Mouse (Mus musculus) neural tube, embryonic 11.5 days (tissue): Measurements from ENCODE around the gene Ankrd45. TPM values are rescaled to one million over a fixed set of nuclear protein-coding genes. Genes with fewer than 3 reads are reported as not detected.

Source experiments
- ATAC-seq: fragments of 200-750 bp; cut with Nextera tagmentation; 2 replicates; pipeline ENCODE4 v1.8.0; 2017; ENCODE audit warnings: moderate number of reproducible peaks, mild to moderate bottlenecking, moderate TSS enrichment, moderate library complexity; ENCODE audit not compliant: insufficient read depth, low FRiP score, low TSS enrichment
- DNase-seq: peaks from one replicate; pipeline ENCODE4 v3.0.0-alpha.2; 2015; ENCODE audit warnings: low spot score
- H3K27ac ChIP-seq: fragments of 300-500 bp; sonication (generic); 2 replicates; pipeline ENCODE4 v1.5.1; 2014; ENCODE audit warnings: low read depth, mild to moderate bottlenecking, low read length
- H3K27me3 ChIP-seq: fragments of 300-500 bp; sonication (generic); 2 replicates; pipeline ENCODE4 v1.6.1; 2014; ENCODE audit warnings: mild to moderate bottlenecking, low read length, mixed read lengths; ENCODE audit not compliant: control insufficient read depth, insufficient read depth
- H3K36me3 ChIP-seq: fragments of 300-500 bp; sonication (generic); 2 replicates; pipeline ENCODE4 v1.6.1; 2014; ENCODE audit warnings: mild to moderate bottlenecking, low read length, moderate library complexity, mixed read lengths; ENCODE audit not compliant: control insufficient read depth, insufficient read depth
- H3K4me1 ChIP-seq: fragments of 300-500 bp; sonication (generic); 2 replicates; pipeline ENCODE4 v1.6.1; 2014; ENCODE audit warnings: low read length, mixed read lengths; ENCODE audit not compliant: control insufficient read depth, insufficient read depth
- H3K4me2 ChIP-seq: fragments of 300-500 bp; sonication (generic); 2 replicates; pipeline ENCODE4 v1.6.1; 2014; ENCODE audit warnings: low read depth, mild to moderate bottlenecking, moderate library complexity
- H3K4me3 ChIP-seq: fragments of 300-500 bp; sonication (generic); 2 replicates; pipeline ENCODE4 v1.5.1; 2014; ENCODE audit warnings: low read depth, low read length
- H3K9ac ChIP-seq: fragments of 300-500 bp; sonication (generic); 2 replicates; pipeline ENCODE4 v1.6.1; 2014; ENCODE audit warnings: mild to moderate bottlenecking, low read length
- H3K9me3 ChIP-seq: fragments of 300-500 bp; sonication (generic); 2 replicates; pipeline ENCODE4 v1.6.1; 2016; ENCODE audit warnings: low read length; ENCODE audit not compliant: control insufficient read depth
- WGBS: fragments of 180-500 bp; shearing (Covaris S2); extraction: QIAGEN DNeasy Blood & Tissue Kit; methylation state at CpG from one replicate; pipeline ENCODE4 v1.1.7; 2014; 5-methylcytosine and 5-hydroxymethylcytosine counted together
- polyA plus RNA-seq: library from polyadenylated mRNA; unstranded; fragments of >200 nt; fragmentation: Nextera tagmentation; extraction: Ambion mirVana; gene quantifications from 2 replicates; pipeline ENCODE4 v1.2.1, GENCODE M21; 2014

Gene Ankrd45
- polyA plus RNA-seq, 1 experiment from 2014 or later, result 5.5 TPM

GRCm38 (mm10) chr1:161214465-161214864, 72.0 kb downstream of the Ankrd45 start:
- no peak overlapping the region for H3K4me2 ChIP-seq
- no peak for ATAC-seq
- whole genome bisulfite sequencing, result 25% methylated on average over 4 of the region's 4 CpGs

GRCm38 (mm10) chr1:161219816-161220215, 77.3 kb downstream of the Ankrd45 start:
- H3K4me3 ChIP-seq, result no peak overlapping the region
- no peaks in the 10 kb centered on the region for H3K4me1 ChIP-seq
- no peak overlapping the region for H3K4me2 ChIP-seq
- no peak for ATAC-seq
- H3K9ac ChIP-seq, result no peak overlapping the region
- H3K9me3 ChIP-seq, result no peaks in the 10 kb centered on the region
- H3K27ac ChIP-seq, result no peak overlapping the region
- H3K27me3 ChIP-seq, result no peaks in the 10 kb centered on the region
- no peaks in the 10 kb centered on the region for H3K36me3 ChIP-seq
- WGBS, result 68% methylated on average over 3 of the region's 3 CpGs
- DNase-seq, result no peak

More at GRCm38 (mm10) chr1:161214465-161214864, 72.0 kb downstream of the Ankrd45 start:
- DNase-seq, result no peak
- H3K27ac ChIP-seq, result no peak overlapping the region
- no peaks in the 10 kb centered on the region for H3K27me3 ChIP-seq
- H3K9ac ChIP-seq, result no peak overlapping the region
- no peaks in the 10 kb centered on the region for H3K4me1 ChIP-seq
- H3K4me3 ChIP-seq, result no peak overlapping the region
- no peaks in the 10 kb centered on the region for H3K9me3 ChIP-seq
- no peaks in the 10 kb centered on the region for H3K36me3 ChIP-seq

Other genes with a start within 250 kb of the Ankrd45 start
- gene Rc3h1, start 236.3 kb upstream of the Ankrd45 start, polyA plus RNA-seq, result 7.3 and 8.6 TPM in 2 replicates
- 0.94 and 1.4 TPM in 2 replicates for gene Serpinc1, start 164.1 kb upstream of the Ankrd45 start, polyA plus RNA-seq
- gene Zbtb37, start 107.8 kb upstream of the Ankrd45 start, polyA plus RNA-seq, result 9.4 and 12.4 TPM in 2 replicates
- 51.9 and 54.6 TPM in 2 replicates for gene Dars2, start 72.0 kb upstream of the Ankrd45 start, polyA plus RNA-seq
- gene Cenpl, start 72.0 kb upstream of the Ankrd45 start, polyA plus RNA-seq, result 37.6 and 37.8 TPM in 2 replicates
- gene Klhl20, start 11.2 kb upstream of the Ankrd45 start, polyA plus RNA-seq, result 21.9 and 22.9 TPM in 2 replicates
- gene Tex50, start 16.6 kb downstream of the Ankrd45 start, polyA plus RNA-seq, result not detected in 2 replicates
- gene Prdx6, start 108.5 kb downstream of the Ankrd45 start, polyA plus RNA-seq, result 457 and 477 TPM in 2 replicates